Mouse (Mus musculus): ENCODE results near the gene Olfr43. TPM values are rescaled to one million over a fixed set of nuclear protein-coding genes. Genes with fewer than 3 reads are reported as not detected.

Gene Olfr43
- polyA plus RNA-seq (2015; fragmentation: Nextera tagmentation; extraction: Ambion mirVana) = not detected in 2 replicates

- H3K4me3 ChIP-seq = no peak within 1 kb of the TSS
- no peak for ATAC-seq (replicated peaks)
- H3K27me3 ChIP-seq = no peaks in the 10 kb centered on the region
- no peak within 1 kb of the TSS for H3K9ac ChIP-seq (replicated peaks)
- 41% methylated on average over 1 of the region's 1 CpGs for WGBS
- no peaks in the 10 kb centered on the region for H3K9me3 ChIP-seq
- H3K36me3 ChIP-seq = no peaks in the 10 kb centered on the region
- no peak within 1 kb of the TSS for H3K27ac ChIP-seq (replicated peaks)
- H3K4me1 ChIP-seq = no peaks in the 10 kb centered on the region
- H3K4me2 ChIP-seq (replicated peaks) = no peak within 1 kb of the TSS
These were observed at the start of gene Olfr43 for GRCm38 (mm10) chr11:74211279-74211678. Olfr43 (minus strand) TSS chr11:74211379.

GRCm38 (mm10) chr11:74259508-74259907, 48.3 kb upstream of the Olfr43 start, which contains the start of gene Olfr406:
Olfr406 (plus strand) TSS chr11:74259808.
- WGBS = 51% methylated on average over 2 of the region's 2 CpGs
- no peaks in the 10 kb centered on the region for H3K4me1 ChIP-seq
- 0 out of 2 replicates have a peak, but pooled peaks cover 4% of the 10 kb centered on the region for H3K9me3 ChIP-seq
- H3K4me2 ChIP-seq (replicated peaks) = no peak within 1 kb of the TSS
- H3K36me3 ChIP-seq = no peaks in the 10 kb centered on the region
- no peak within 1 kb of the TSS for H3K27ac ChIP-seq (replicated peaks)
- ATAC-seq (replicated peaks) = no peak
- H3K4me3 ChIP-seq = no peak within 1 kb of the TSS
- no peak within 1 kb of the TSS for H3K9ac ChIP-seq (replicated peaks)
- H3K27me3 ChIP-seq = no peaks in the 10 kb centered on the region

- Histone ChIP-seq H3K4me3 (no peak overlapping the region), H3K9ac (replicated peaks) (no peak overlapping the region), H3K4me2 (replicated peaks) (no peak overlapping the region), H3K27ac (replicated peaks) (no peak overlapping the region), H3K36me3 (no peaks in the 10 kb centered on the region), H3K4me1 (no peaks in the 10 kb centered on the region), H3K9me3 (0 out of 2 replicates have a peak, but pooled peaks cover 9% of the 10 kb centered on the region), H3K27me3 (no peaks in the 10 kb centered on the region)
- no peak for ATAC-seq (replicated peaks)
- 94% methylated on average over 3 of the region's 3 CpGs for WGBS
These were observed 30.0 kb upstream of the Olfr43 start for GRCm38 (mm10) chr11:74241201-74241600.

- Histone ChIP-seq H3K36me3 (no peaks in the 10 kb centered on the region), H3K9me3 (peaks cover 16% of the 10 kb centered on the region; the same call in 1 of the 2 replicates), H3K4me1 (no peaks in the 10 kb centered on the region), H3K9ac (replicated peaks) (no peak within 1 kb of the TSS), H3K4me2 (replicated peaks) (no peak within 1 kb of the TSS), H3K27ac (replicated peaks) (no peak within 1 kb of the TSS), H3K27me3 (no peaks in the 10 kb centered on the region), H3K4me3 (no peak within 1 kb of the TSS)
- no peak for ATAC-seq (replicated peaks)
These were observed 25.2 kb downstream of the Olfr43 start, which contains the start of gene Olfr403 for GRCm38 (mm10) chr11:74185949-74186348. Olfr403 (plus strand) TSS chr11:74186249.

- Histone ChIP-seq H3K9ac (replicated peaks) (no peak overlapping the region), H3K4me1 (no peaks in the 10 kb centered on the region), H3K36me3 (no peaks in the 10 kb centered on the region), H3K4me3 (no peak overlapping the region), H3K27ac (replicated peaks) (no peak overlapping the region), H3K4me2 (replicated peaks) (no peak overlapping the region), H3K9me3 (peaks cover 22% of the 10 kb centered on the region; the same call in 1 of the 2 replicates), H3K27me3 (no peaks in the 10 kb centered on the region)
- WGBS = 82% methylated on average over 4 of the region's 4 CpGs
- ATAC-seq (replicated peaks) = no peak
These were observed 27.4 kb downstream of the Olfr43 start for GRCm38 (mm10) chr11:74183745-74184144.

GRCm38 (mm10) chr11:74183168-74183567, 28.0 kb downstream of the Olfr43 start:
- H3K4me1 ChIP-seq = no peaks in the 10 kb centered on the region
- H3K36me3 ChIP-seq = no peaks in the 10 kb centered on the region
- no peak overlapping the region for H3K27ac ChIP-seq (replicated peaks)
- peaks cover 17% of the 10 kb centered on the region; the same call in 1 of the 2 replicates for H3K9me3 ChIP-seq
- no peak for ATAC-seq (replicated peaks)
- H3K27me3 ChIP-seq = no peaks in the 10 kb centered on the region
- H3K4me3 ChIP-seq = no peak overlapping the region
- 87% methylated on average over 4 of the region's 4 CpGs for WGBS
- no peak overlapping the region for H3K9ac ChIP-seq (replicated peaks)
- no peak overlapping the region for H3K4me2 ChIP-seq (replicated peaks)

GRCm38 (mm10) chr11:74168771-74169170, 42.4 kb downstream of the Olfr43 start:
- no peak for ATAC-seq (replicated peaks)
- no peak overlapping the region for H3K4me2 ChIP-seq (replicated peaks)
- no peak overlapping the region for H3K4me3 ChIP-seq
- no peak overlapping the region for H3K9ac ChIP-seq (replicated peaks)
- H3K27me3 ChIP-seq = no peaks in the 10 kb centered on the region
- H3K27ac ChIP-seq (replicated peaks) = no peak overlapping the region
- no peaks in the 10 kb centered on the region for H3K4me1 ChIP-seq
- H3K9me3 ChIP-seq = 0 out of 2 replicates have a peak, but pooled peaks cover 5% of the 10 kb centered on the region
- no peaks in the 10 kb centered on the region for H3K36me3 ChIP-seq

Other genes starting within 250 kb of the Olfr43 start
- not detected in 2 replicates for gene Olfr398, start 221.0 kb downstream of the Olfr43 start, polyA plus RNA-seq (2015; fragmentation: Nextera tagmentation; extraction: Ambion mirVana)
- gene Olfr139, start 154.8 kb downstream of the Olfr43 start, polyA plus RNA-seq (2015; fragmentation: Nextera tagmentation; extraction: Ambion mirVana) = not detected in 2 replicates
- not detected in 2 replicates for gene Olfr399, start 154.8 kb downstream of the Olfr43 start, polyA plus RNA-seq (2015; fragmentation: Nextera tagmentation; extraction: Ambion mirVana)
- gene Zfp616, start 141.4 kb downstream of the Olfr43 start, polyA plus RNA-seq (2015; fragmentation: Nextera tagmentation; extraction: Ambion mirVana) = not detected in 2 replicates
- gene Olfr401, start 97.7 kb downstream of the Olfr43 start, polyA plus RNA-seq (2015; fragmentation: Nextera tagmentation; extraction: Ambion mirVana) = not detected in 2 replicates
- not detected in 2 replicates for gene Olfr402, start 57.9 kb downstream of the Olfr43 start, polyA plus RNA-seq (2015; fragmentation: Nextera tagmentation; extraction: Ambion mirVana)
- gene Olfr403, start 25.1 kb downstream of the Olfr43 start, polyA plus RNA-seq (2015; fragmentation: Nextera tagmentation; extraction: Ambion mirVana) = not detected in 2 replicates
- gene Olfr406, start 48.4 kb upstream of the Olfr43 start, polyA plus RNA-seq (2015; fragmentation: Nextera tagmentation; extraction: Ambion mirVana) = not detected in 2 replicates
- not detected in 2 replicates for gene Olfr59, start 72.4 kb upstream of the Olfr43 start, polyA plus RNA-seq (2015; fragmentation: Nextera tagmentation; extraction: Ambion mirVana)
- gene Olfr410, start 126.7 kb upstream of the Olfr43 start, polyA plus RNA-seq (2015; fragmentation: Nextera tagmentation; extraction: Ambion mirVana) = not detected in 2 replicates
- gene Olfr411, start 141.3 kb upstream of the Olfr43 start, polyA plus RNA-seq (2015; fragmentation: Nextera tagmentation; extraction: Ambion mirVana) = not detected in 2 replicates
- not detected in 2 replicates for gene Olfr412, start 150.7 kb upstream of the Olfr43 start, polyA plus RNA-seq (2015; fragmentation: Nextera tagmentation; extraction: Ambion mirVana)

Data from forebrain, embryonic 15.5 days (tissue).